Mouse (Mus musculus): ENCODE measurements at regions not wholly inside any gene's neighbourhood (a gene's known extent, or its start where the extent isn't known, plus 50 kb on each side); places are given as distances from the start of the nearest gene placed in this dataset.

- H3K4me2 ChIP-seq (replicated peaks; ENCODE audit: low read depth, low read length) = no peak overlapping the region
- WGBS = 56% methylated on average over 5 of the region's 5 CpGs
- ATAC-seq (ENCODE audit: insufficient number of reproducible peaks, insufficient read depth, low FRiP score, low read depth) = peak; percentile 63; the same call in 1 of the 2 replicates
Observed at GRCm38 (mm10) chr8:36376579-36377350, 611.2 kb downstream of the Gm19410 start.

GRCm38 (mm10) chr8:36394487-36394886, 598.9 kb upstream of the AI429214 start:
- WGBS = 78% methylated on average over 9 of the region's 9 CpGs
- Histone ChIP-seq H3K27me3 (ENCODE audit: control insufficient read depth, insufficient read depth, low read length) (no peaks in the 10 kb centered on the region), H3K4me1 (ENCODE audit: control insufficient read depth, insufficient read depth, low read length) (no peaks in the 10 kb centered on the region), H3K4me3 (ENCODE audit: low read depth, low read length) (no peak overlapping the region), H3K9ac (replicated peaks; ENCODE audit: low read depth, low read length) (no peak overlapping the region), H3K4me2 (replicated peaks; ENCODE audit: low read depth, low read length) (no peak overlapping the region), H3K9me3 (ENCODE audit: control insufficient read depth, low read depth, low read length) (no peaks in the 10 kb centered on the region), H3K27ac (ENCODE audit: low read length) (no peak overlapping the region), H3K36me3 (ENCODE audit: control insufficient read depth, insufficient read depth, low read length) (no peaks in the 10 kb centered on the region)
- ATAC-seq (ENCODE audit: insufficient number of reproducible peaks, insufficient read depth, low FRiP score, low read depth) = no peak

More at GRCm38 (mm10) chr8:36376579-36377350, 611.2 kb downstream of the Gm19410 start:
- Histone ChIP-seq H3K9ac (replicated peaks; ENCODE audit: low read depth, low read length) (no peak overlapping the region), H3K9me3 (ENCODE audit: control insufficient read depth, low read depth, low read length) (no peaks in the 10 kb centered on the region), H3K27me3 (ENCODE audit: control insufficient read depth, insufficient read depth, low read length) (no peaks in the 10 kb centered on the region), H3K4me3 (ENCODE audit: low read depth, low read length) (no peak overlapping the region), H3K36me3 (ENCODE audit: control insufficient read depth, insufficient read depth, low read length) (no peaks in the 10 kb centered on the region), H3K27ac (ENCODE audit: low read length) (no peak overlapping the region), H3K4me1 (ENCODE audit: control insufficient read depth, insufficient read depth, low read length) (no peaks in the 10 kb centered on the region)

- Histone ChIP-seq H3K4me2 (replicated peaks; ENCODE audit: low read depth, low read length) (no peak overlapping the region), H3K9ac (replicated peaks; ENCODE audit: low read depth, low read length) (no peak overlapping the region), H3K4me1 (ENCODE audit: control insufficient read depth, insufficient read depth, low read length) (no peaks in the 10 kb centered on the region), H3K9me3 (ENCODE audit: control insufficient read depth, low read depth, low read length) (no peaks in the 10 kb centered on the region), H3K27ac (ENCODE audit: low read length) (no peak overlapping the region), H3K4me3 (ENCODE audit: low read depth, low read length) (no peak overlapping the region), H3K27me3 (ENCODE audit: control insufficient read depth, insufficient read depth, low read length) (no peaks in the 10 kb centered on the region), H3K36me3 (ENCODE audit: control insufficient read depth, insufficient read depth, low read length) (no peaks in the 10 kb centered on the region)
- 81% methylated on average over 1 of the region's 1 CpGs for WGBS
- ATAC-seq (ENCODE audit: insufficient number of reproducible peaks, insufficient read depth, low FRiP score, low read depth) = no peak
Observed at GRCm38 (mm10) chr8:36396493-36396892, 596.9 kb upstream of the AI429214 start.

- Histone ChIP-seq H3K4me3 (ENCODE audit: low read depth, low read length) (no peak overlapping the region), H3K4me2 (replicated peaks; ENCODE audit: low read depth, low read length) (no peak overlapping the region), H3K4me1 (ENCODE audit: control insufficient read depth, insufficient read depth, low read length) (no peaks in the 10 kb centered on the region), H3K9ac (replicated peaks; ENCODE audit: low read depth, low read length) (no peak overlapping the region), H3K36me3 (ENCODE audit: control insufficient read depth, insufficient read depth, low read length) (no peaks in the 10 kb centered on the region), H3K9me3 (ENCODE audit: control insufficient read depth, low read depth, low read length) (no peaks in the 10 kb centered on the region), H3K27ac (ENCODE audit: low read length) (no peak overlapping the region), H3K27me3 (ENCODE audit: control insufficient read depth, insufficient read depth, low read length) (no peaks in the 10 kb centered on the region)
- no peak for ATAC-seq (ENCODE audit: insufficient number of reproducible peaks, insufficient read depth, low FRiP score, low read depth)
- 79% methylated on average over 2 of the region's 2 CpGs for WGBS
Observed at GRCm38 (mm10) chr8:36406706-36407105, 586.7 kb upstream of the AI429214 start.

All from stomach, embryonic 14.5 days (tissue).